Mouse (Mus musculus) midbrain, embryonic 16.5 days (tissue): ENCODE measurements around the gene Ccs. TPM values are rescaled to one million over a fixed set of nuclear protein-coding genes. Genes with fewer than 3 reads are reported as not detected.
A peak's percentile ranks its signal among the peaks of the same experiment; 100 is the strongest.
"Not testable (repeated sequence)": the region's sequence is repeated elsewhere in the genome, so short reads cannot be mapped to it uniquely, and the experiment has no call there.

Experiments
- ATAC-seq: fragments of 200-750 bp; cut with Nextera tagmentation; 2 replicates; pipeline ENCODE4 v1.8.0; 2017; ENCODE audit warnings: moderate TSS enrichment
- H3K27ac ChIP-seq: fragments of 300-500 bp; sonication (generic); 2 replicates; pipeline ENCODE4 v1.5.1; 2014; ENCODE audit warnings: mild to moderate bottlenecking, low read length, mixed read lengths
- H3K27me3 ChIP-seq: fragments of 300-500 bp; sonication (generic); 2 replicates; pipeline ENCODE4 v1.6.1; 2014; ENCODE audit warnings: low read depth, low read length, mixed read lengths; ENCODE audit not compliant: control insufficient read depth, insufficient read depth
- H3K36me3 ChIP-seq: fragments of 300-500 bp; sonication (generic); 2 replicates; pipeline ENCODE4 v1.6.1; 2014; ENCODE audit warnings: mild to moderate bottlenecking, low read length, moderate library complexity, mixed read lengths; ENCODE audit not compliant: control insufficient read depth, insufficient read depth
- H3K4me1 ChIP-seq: fragments of 300-500 bp; sonication (generic); 2 replicates; pipeline ENCODE4 v1.6.1; 2014; ENCODE audit warnings: mild to moderate bottlenecking, low read length, mixed read lengths; ENCODE audit not compliant: control insufficient read depth, insufficient read depth
- H3K4me2 ChIP-seq: fragments of 300-500 bp; sonication (generic); 2 replicates; pipeline ENCODE4 v1.6.1; 2014; ENCODE audit warnings: mild to moderate bottlenecking, low read length, mixed read lengths
- H3K4me3 ChIP-seq: fragments of 300-500 bp; sonication (generic); 2 replicates; pipeline ENCODE4 v1.5.1; 2014; ENCODE audit warnings: low read depth, mild to moderate bottlenecking, low read length, moderate library complexity, mixed read lengths
- H3K9ac ChIP-seq: fragments of 300-500 bp; sonication (generic); 2 replicates; pipeline ENCODE4 v1.6.1; 2014; ENCODE audit warnings: low read depth, low read length, mixed read lengths
- H3K9me3 ChIP-seq: fragments of 300-500 bp; sonication (generic); replicated peaks from 2 replicates; pipeline ENCODE4 v1.6.1; 2014; ENCODE audit warnings: mild to moderate bottlenecking, low read length, mixed read lengths; ENCODE audit not compliant: control insufficient read depth, poor library complexity, severe bottlenecking
- WGBS: fragments of 180-500 bp; shearing (Covaris S2); extraction: QIAGEN DNeasy Blood & Tissue Kit; methylation state at CpG from one replicate; pipeline ENCODE4 v1.1.7; 2014; 5-methylcytosine and 5-hydroxymethylcytosine counted together
- polyA plus RNA-seq: library from polyadenylated mRNA; unstranded; fragments of >200 nt; fragmentation: Nextera tagmentation; extraction: Ambion mirVana; gene quantifications from 2 replicates; pipeline ENCODE4 v1.2.1, GENCODE M21; 2015

The Ccs gene
- 33.3 and 42.5 TPM in 2 replicates for polyA plus RNA-seq

DNA sequence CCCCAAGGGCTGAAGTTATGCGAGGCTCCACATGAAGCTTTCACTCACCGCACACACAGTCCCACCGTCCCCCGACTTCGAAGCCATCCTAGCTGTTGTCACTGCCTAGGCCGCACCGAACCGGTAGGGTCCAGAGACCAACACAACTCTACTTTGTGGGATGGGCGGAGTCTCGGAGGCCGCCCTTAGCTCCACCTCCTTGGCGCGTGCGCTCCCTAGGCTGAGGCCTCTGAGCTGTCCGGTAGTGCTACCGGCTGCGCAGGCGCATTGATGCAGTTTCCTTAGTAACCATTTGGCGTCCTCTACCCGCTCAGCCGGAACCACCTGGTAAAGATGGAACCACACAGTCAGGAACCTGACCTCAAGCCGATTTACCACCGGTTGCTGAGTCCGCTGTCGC is at the start of gene Ccs, which contains the start of gene Ccdc87:
Gene Ccs, minus strand, starts transcription at position 184 of the 400 bp plus-strand sequence.
Gene Ccdc87, plus strand, starts transcription at position 218 of the 400 bp plus-strand sequence.
- H3K9ac ChIP-seq, result peak within 1 kb of the TSS; percentile 79
- peak within 1 kb of the TSS; percentile 98 for H3K4me2 ChIP-seq
- H3K27me3 ChIP-seq, result peaks cover 18% of the 10 kb centered on the region
- no peaks in the 10 kb centered on the region for H3K36me3 ChIP-seq
- H3K4me1 ChIP-seq, result peaks cover 14% of the 10 kb centered on the region
- H3K9me3 ChIP-seq, result no peaks in the 10 kb centered on the region
- ATAC-seq, result peak; percentile 98
- under 1% methylated on average over 25 of the region's 25 CpGs for WGBS
- peak within 1 kb of the TSS; percentile 35; the same call in 1 of the 2 replicates for H3K27ac ChIP-seq
- H3K4me3 ChIP-seq, result peak within 1 kb of the TSS; percentile 70

DNA sequence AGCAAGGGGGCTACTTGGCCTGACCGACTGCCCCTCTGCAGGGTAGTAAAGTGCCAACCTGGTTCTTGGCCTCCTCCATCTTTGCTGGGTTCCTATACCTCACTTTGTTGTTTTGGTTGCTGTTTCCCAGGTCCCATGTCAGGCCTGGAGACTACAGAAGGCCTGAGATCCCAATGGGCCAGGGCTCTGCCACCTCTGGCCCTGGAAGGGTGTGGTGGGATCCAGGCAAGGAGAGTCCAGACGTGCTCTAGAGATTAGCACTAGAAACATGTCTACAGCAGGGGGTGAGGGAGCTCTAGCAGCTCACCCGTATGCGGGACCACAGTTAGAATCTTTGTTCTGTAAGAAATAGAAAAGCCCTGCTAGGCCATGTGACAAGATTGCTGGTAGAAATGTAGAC is 44.8 kb upstream of the Ccs start:
- WGBS, result 84% methylated on average over 4 of the region's 4 CpGs
- Histone ChIP-seq H3K9ac (no peak overlapping the region), H3K36me3 (no peaks in the 10 kb centered on the region), H3K27ac (no peak overlapping the region), H3K27me3 (no peaks in the 10 kb centered on the region), H3K4me3 (no peak overlapping the region), H3K9me3 (no peaks in the 10 kb centered on the region), H3K4me1 (peaks cover 9% of the 10 kb centered on the region), H3K4me2 (no peak overlapping the region)
- ATAC-seq, result no peak

DNA sequence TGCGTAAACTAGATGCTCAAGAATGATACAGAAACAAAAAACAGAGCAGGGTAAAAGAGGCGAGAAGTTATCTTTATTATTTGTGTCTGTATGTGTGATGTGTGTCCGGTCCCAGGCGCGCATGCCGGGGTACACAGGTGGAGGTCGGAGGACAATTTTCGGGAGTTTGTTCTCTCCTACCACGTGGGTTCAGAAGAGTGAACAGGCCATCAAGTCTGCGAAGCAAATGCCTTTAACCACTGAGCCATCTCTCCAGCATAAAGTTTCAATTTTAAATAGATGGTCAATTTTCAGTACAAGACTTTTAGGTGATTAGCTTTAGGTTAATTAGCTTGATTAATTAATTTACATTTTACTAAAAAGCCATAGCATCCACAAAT is 40.2 kb upstream of the Ccs start:
- Histone ChIP-seq H3K36me3 (no peaks in the 10 kb centered on the region), H3K9ac (peak overlapping the region; percentile 92), H3K4me1 (peaks cover 16% of the 10 kb centered on the region), H3K9me3 (no peaks in the 10 kb centered on the region), H3K4me3 (peak overlapping the region; percentile 84), H3K27ac (no peak overlapping the region), H3K4me2 (peak overlapping the region; percentile 72), H3K27me3 (no peaks in the 10 kb centered on the region)
- no peak for ATAC-seq
- WGBS, result 72% methylated on average over 10 of the region's 10 CpGs

DNA sequence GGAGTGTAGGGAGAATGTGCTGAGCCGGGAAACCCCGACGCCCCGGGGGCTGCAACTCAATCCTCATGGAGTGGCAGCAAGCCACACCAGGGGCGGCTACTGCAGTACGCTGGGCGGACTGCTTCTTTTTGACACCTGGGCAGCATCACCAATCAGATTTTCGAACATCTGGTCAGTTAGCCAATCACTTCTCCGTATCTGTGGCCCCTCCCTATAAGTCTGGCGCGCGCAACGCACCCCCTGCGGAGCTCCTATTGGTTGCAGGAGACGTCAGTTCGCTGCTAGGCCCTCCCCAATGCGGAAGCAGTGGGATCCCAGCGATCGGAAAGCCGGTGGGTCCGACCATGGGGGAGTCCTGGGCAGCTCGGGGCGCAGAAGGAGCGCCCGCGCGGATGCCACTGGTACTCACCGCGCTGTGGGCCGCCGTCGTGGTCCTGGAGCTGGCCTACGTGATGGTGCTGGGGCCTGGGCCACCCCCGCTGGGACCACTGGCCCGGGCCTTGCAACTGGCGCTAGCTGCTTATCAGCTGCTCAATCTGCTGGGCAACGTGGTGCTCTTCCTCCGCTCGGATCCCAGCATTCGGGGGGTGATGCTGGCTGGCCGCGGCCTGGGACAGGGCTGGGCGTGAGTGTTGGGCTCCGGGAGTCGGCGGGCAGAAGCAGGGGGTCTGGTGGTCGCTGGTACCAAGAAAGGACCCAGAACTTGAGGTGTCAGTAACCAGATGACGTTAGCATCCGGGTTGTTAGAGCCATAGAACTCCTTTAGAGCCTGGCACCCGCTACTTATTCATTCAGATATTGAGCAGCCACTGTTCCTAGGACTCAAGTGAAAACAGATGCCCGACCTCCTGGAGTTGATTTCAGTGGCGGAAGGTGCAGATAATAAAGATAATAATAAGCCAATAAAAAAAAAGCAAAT is 39.5 kb upstream of the Ccs start, which contains the start of gene Zdhhc24:
Gene Zdhhc24, plus strand, starts transcription at position 264 of the 919 bp plus-strand sequence.
- peak within 1 kb of the TSS; percentile 84 for H3K4me3 ChIP-seq
- peak within 1 kb of the TSS; percentile 92 for H3K9ac ChIP-seq
- H3K27me3 ChIP-seq, result no peaks in the 10 kb centered on the region
- 1% methylated on average over 51 of the region's 52 CpGs for WGBS
- no peaks in the 10 kb centered on the region for H3K36me3 ChIP-seq
- H3K27ac ChIP-seq, result peak within 1 kb of the TSS; percentile 79
- peaks cover 16% of the 10 kb centered on the region for H3K4me1 ChIP-seq
- H3K9me3 ChIP-seq, result no peaks in the 10 kb centered on the region
- H3K4me2 ChIP-seq, result peak within 1 kb of the TSS; percentile 87
- peak; percentile 98 for ATAC-seq

DNA sequence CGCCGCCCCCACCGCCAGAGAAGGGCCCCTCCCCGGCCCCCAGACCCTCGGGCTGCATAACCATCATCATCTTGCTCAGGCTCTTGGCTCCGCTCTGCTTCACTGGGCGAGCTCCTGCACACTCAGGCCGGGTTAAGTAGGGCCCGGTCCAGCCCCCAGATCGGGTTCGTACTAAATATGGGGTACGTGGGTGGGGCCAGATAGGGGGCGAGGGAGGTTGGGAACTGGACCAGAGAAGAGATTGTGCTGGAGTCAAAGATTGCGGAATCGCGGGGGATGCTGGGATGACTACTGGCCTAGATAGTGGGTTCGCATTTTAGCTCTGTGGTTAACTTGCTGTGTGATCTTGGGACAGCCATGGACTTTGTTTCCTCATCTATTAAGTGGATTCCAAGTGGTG is 38.7 kb upstream of the Ccs start, which contains the start of gene Actn3:
Gene Actn3, minus strand, starts transcription at position 125 of the 400 bp plus-strand sequence.
- peak; percentile 8; the same call in 1 of the 2 replicates for ATAC-seq
- H3K4me3 ChIP-seq, result peak within 1 kb of the TSS; percentile 84
- 6% methylated on average over 17 of the region's 17 CpGs for WGBS

DNA sequence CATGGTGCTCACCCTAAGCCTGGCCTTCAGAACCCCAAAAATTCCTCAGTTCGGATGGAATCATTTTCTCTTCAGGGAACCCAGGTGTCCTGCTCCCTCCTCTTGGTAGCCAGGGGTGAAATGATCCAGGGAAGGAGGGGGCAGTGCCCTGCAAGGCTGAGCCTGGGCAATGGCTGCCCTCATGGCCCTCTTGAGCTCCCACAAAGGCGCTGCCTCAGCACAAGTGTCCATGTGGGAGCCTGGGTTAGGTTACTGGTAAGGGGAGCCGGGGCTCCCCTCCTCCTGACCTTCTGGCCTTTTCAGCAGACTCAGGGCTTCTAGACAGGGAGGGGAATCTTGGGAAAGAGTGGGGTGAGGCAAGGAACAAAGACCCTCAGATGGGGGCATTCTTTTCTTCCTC is 37.6 kb upstream of the Ccs start:
- H3K4me1 ChIP-seq, result peaks cover 16% of the 10 kb centered on the region
- H3K27me3 ChIP-seq, result no peaks in the 10 kb centered on the region
- no peaks in the 10 kb centered on the region for H3K36me3 ChIP-seq
- no peak overlapping the region for H3K4me2 ChIP-seq
- no peak overlapping the region for H3K27ac ChIP-seq
- WGBS, result 74% methylated on average over 3 of the region's 3 CpGs
- H3K9ac ChIP-seq, result no peak overlapping the region
- H3K4me3 ChIP-seq, result no peak overlapping the region
- ATAC-seq, result no peak
- H3K9me3 ChIP-seq, result no peaks in the 10 kb centered on the region

More for the DNA sequence above, 38.7 kb upstream of the Ccs start, which contains the start of gene Actn3:
- Histone ChIP-seq H3K9ac (peak within 1 kb of the TSS; percentile 92), H3K9me3 (no peaks in the 10 kb centered on the region), H3K4me1 (peaks cover 16% of the 10 kb centered on the region), H3K27me3 (no peaks in the 10 kb centered on the region), H3K27ac (peak within 1 kb of the TSS; percentile 79), H3K4me2 (peak within 1 kb of the TSS; percentile 87), H3K36me3 (no peaks in the 10 kb centered on the region)

DNA sequence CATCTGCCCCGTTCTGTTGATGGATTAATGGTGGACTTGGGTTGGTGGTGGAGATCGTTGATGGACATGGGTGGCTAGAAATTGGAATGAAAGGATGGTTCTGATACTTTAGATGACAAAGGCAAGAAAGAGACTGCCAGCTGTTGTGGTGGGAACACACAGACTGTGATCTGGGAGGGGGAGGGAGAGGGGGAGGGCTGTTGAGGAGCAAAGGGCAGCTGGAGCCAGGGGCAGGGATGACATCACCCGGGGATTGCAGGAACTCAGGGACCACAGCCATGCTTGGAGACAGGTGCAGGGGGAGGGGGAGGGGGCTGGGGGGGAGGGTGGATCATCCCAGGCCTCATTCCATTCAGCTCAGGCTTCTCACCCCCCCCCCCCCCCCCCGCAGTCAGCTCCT is 37.1 kb upstream of the Ccs start:
- Histone ChIP-seq H3K4me2 (no peak overlapping the region), H3K27me3 (no peaks in the 10 kb centered on the region), H3K9ac (no peak overlapping the region), H3K4me3 (no peak overlapping the region), H3K4me1 (peaks cover 16% of the 10 kb centered on the region), H3K9me3 (no peaks in the 10 kb centered on the region), H3K27ac (no peak overlapping the region), H3K36me3 (no peaks in the 10 kb centered on the region)
- no peak for ATAC-seq
- WGBS, result 68% methylated on average over 3 of the region's 4 CpGs

DNA sequence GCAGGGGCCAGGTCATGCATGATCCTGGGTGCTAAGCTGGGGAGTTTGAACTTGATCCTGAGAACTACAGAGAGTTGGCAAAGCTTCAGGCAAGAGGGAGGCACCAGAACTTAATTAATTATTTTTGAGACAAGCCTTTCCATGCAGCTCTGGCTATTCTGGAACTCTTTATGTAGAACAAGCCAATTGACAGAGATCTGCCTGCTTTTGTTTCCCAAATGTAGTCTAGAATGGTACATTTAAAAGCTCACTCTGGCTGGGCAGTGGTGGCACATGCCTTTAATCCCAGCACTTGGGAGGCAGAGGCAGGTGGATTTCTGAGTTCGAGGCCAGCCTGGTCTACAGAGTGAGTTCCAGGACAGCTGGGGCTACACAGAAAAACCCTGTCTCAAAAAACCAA is 35.5 kb upstream of the Ccs start:
- WGBS, result 86% methylated on average over 1 of the region's 1 CpGs
- H3K36me3 ChIP-seq, H3K27me3 ChIP-seq, H3K27ac ChIP-seq, ATAC-seq, H3K9me3 ChIP-seq, H3K4me2 ChIP-seq, H3K4me3 ChIP-seq, H3K9ac ChIP-seq: not testable (repeated sequence)
- peaks cover 12% of the 10 kb centered on the region for H3K4me1 ChIP-seq

DNA sequence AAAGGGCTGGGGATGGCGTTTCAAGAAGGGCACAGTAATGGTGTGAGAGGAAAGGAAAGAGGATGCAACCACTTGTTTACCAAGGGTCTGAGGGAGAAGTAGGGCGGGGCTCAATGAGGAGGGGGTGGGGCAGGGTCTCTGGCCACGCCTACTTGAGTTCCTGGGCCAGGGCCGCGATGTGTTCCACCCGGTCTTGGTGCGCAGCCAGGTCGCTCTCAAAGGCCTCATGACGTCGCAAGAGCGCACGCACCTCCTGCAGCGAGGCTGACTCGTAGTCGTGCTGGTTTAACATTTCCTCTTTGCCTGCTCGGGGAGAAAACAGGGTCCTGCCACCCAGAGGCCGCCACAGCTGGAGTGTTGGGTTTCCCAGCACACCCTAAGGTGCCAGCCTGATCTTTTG is 26.0 kb upstream of the Ccs start:
- H3K9me3 ChIP-seq, result no peaks in the 10 kb centered on the region
- H3K4me2 ChIP-seq, result no peak overlapping the region
- no peaks in the 10 kb centered on the region for H3K27me3 ChIP-seq
- H3K9ac ChIP-seq, result no peak overlapping the region
- 9% methylated on average over 17 of the region's 17 CpGs for WGBS
- no peaks in the 10 kb centered on the region for H3K4me1 ChIP-seq
- H3K27ac ChIP-seq, result no peak overlapping the region
- H3K36me3 ChIP-seq, result peaks cover 6% of the 10 kb centered on the region
- no peak overlapping the region for H3K4me3 ChIP-seq
- no peak for ATAC-seq
